Mouse (Mus musculus) heart, embryonic 16.5 days (tissue): ENCODE measurements around the gene Eno2. TPM values are rescaled to one million over a fixed set of nuclear protein-coding genes. Genes with fewer than 3 reads are reported as not detected.
"Not testable (repeated sequence)": the region's sequence is repeated elsewhere in the genome, so short reads cannot be mapped to it uniquely, and the experiment has no call there.

Experiments
- ATAC-seq: fragments of 200-750 bp; cut with Nextera tagmentation; replicated peaks from 2 replicates; pipeline ENCODE4 v1.8.0; 2017; ENCODE audit warnings: moderate number of reproducible peaks; ENCODE audit not compliant: insufficient read depth, low FRiP score; ENCODE audit errors: extremely low read depth
- H3K27ac ChIP-seq: fragments of 300-500 bp; sonication (generic); 2 replicates; pipeline ENCODE4 v1.5.1; 2014; ENCODE audit warnings: mild to moderate bottlenecking, low read length, control low read depth, moderate library complexity
- H3K27me3 ChIP-seq: fragments of 300-500 bp; sonication (generic); 2 replicates; pipeline ENCODE4 v1.6.1; 2014; ENCODE audit warnings: low read length, mixed read lengths; ENCODE audit not compliant: control insufficient read depth, insufficient read depth
- H3K36me3 ChIP-seq: fragments of 300-500 bp; sonication (generic); 2 replicates; pipeline ENCODE4 v1.6.1; 2014; ENCODE audit not compliant: control insufficient read depth, insufficient read depth
- H3K4me1 ChIP-seq: fragments of 300-500 bp; sonication (generic); 2 replicates; pipeline ENCODE4 v1.6.1; 2014; ENCODE audit warnings: low read length, mixed read lengths; ENCODE audit not compliant: control insufficient read depth, insufficient read depth
- H3K4me2 ChIP-seq: fragments of 300-500 bp; sonication (generic); 2 replicates; pipeline ENCODE4 v1.6.1; 2014; ENCODE audit warnings: low read depth, mild to moderate bottlenecking, control low read depth, low read length
- H3K4me3 ChIP-seq: fragments of 300-500 bp; sonication (generic); 2 replicates; pipeline ENCODE4 v1.5.1; 2014; ENCODE audit warnings: mild to moderate bottlenecking, control low read depth, low read length
- H3K9ac ChIP-seq: fragments of 300-500 bp; sonication (generic); 2 replicates; pipeline ENCODE4 v1.6.1; 2014; ENCODE audit warnings: low read length, control low read depth
- H3K9me3 ChIP-seq: fragments of 300-500 bp; sonication (generic); replicated peaks from 2 replicates; pipeline ENCODE4 v1.6.1; 2016; ENCODE audit warnings: low read length; ENCODE audit not compliant: control insufficient read depth
- WGBS: fragments of 180-500 bp; shearing (Covaris S2); extraction: QIAGEN DNeasy Blood & Tissue Kit; methylation state at CpG from one replicate; pipeline ENCODE4 v1.1.7; 2014; 5-methylcytosine and 5-hydroxymethylcytosine counted together
- polyA plus RNA-seq: library from polyadenylated mRNA; unstranded; fragments of >200 nt; fragmentation: Nextera tagmentation; extraction: Ambion mirVana; gene quantifications from 2 replicates; pipeline ENCODE4 v1.2.1, GENCODE M21; 2015

The Eno2 gene
- polyA plus RNA-seq, 1 experiment from 2014 or later = 3.7 TPM

GRCm38 (mm10) chr6:124807986-124808357 lies 38.5 kb upstream of the Eno2 start:
- peak overlapping the region; percentile 92 for H3K27ac ChIP-seq
- H3K36me3 ChIP-seq = peaks cover 18% of the 10 kb centered on the region
- peak overlapping the region; percentile 79 for H3K4me3 ChIP-seq
- H3K9me3 ChIP-seq = no peaks in the 10 kb centered on the region
- H3K27me3 ChIP-seq = no peaks in the 10 kb centered on the region
- H3K4me1 ChIP-seq = peaks cover 58% of the 10 kb centered on the region
- peak overlapping the region; percentile 100 for H3K4me2 ChIP-seq
- ATAC-seq = no peak
- 65% methylated on average over 6 of the region's 6 CpGs for WGBS
- peak overlapping the region; percentile 92 for H3K9ac ChIP-seq

- Histone ChIP-seq H3K4me3 (no peak overlapping the region), H3K27me3 (no peaks in the 10 kb centered on the region), H3K4me2 (no peak overlapping the region), H3K27ac (peak overlapping the region; percentile 18; the same call in 1 of the 2 replicates), H3K36me3 (peaks cover 18% of the 10 kb centered on the region), H3K4me1 (peaks cover 55% of the 10 kb centered on the region), H3K9ac (peak overlapping the region; percentile 26; the same call in 1 of the 2 replicates), H3K9me3 (no peaks in the 10 kb centered on the region)
- no peak for ATAC-seq
- 47% methylated on average over 4 of the region's 4 CpGs for WGBS
Observed at GRCm38 (mm10) chr6:124807366-124807765, 37.9 kb upstream of the Eno2 start.

GRCm38 (mm10) chr6:124806446-124807140 lies 37.1 kb upstream of the Eno2 start:
- peak overlapping the region; percentile 72 for H3K9ac ChIP-seq

GRCm38 (mm10) chr6:124805341-124806321 lies 36.2 kb upstream of the Eno2 start:
- peak overlapping the region; percentile 61 for H3K4me3 ChIP-seq
- no peaks in the 10 kb centered on the region for H3K27me3 ChIP-seq
- no peaks in the 10 kb centered on the region for H3K9me3 ChIP-seq
- H3K4me1 ChIP-seq = peaks cover 43% of the 10 kb centered on the region
- H3K9ac ChIP-seq = peak overlapping the region; percentile 72
- peak overlapping the region; percentile 92 for H3K27ac ChIP-seq
- ATAC-seq = peak; percentile 77
- peaks cover 6% of the 10 kb centered on the region for H3K36me3 ChIP-seq
- H3K4me2 ChIP-seq = peak overlapping the region; percentile 90
- 3% methylated on average over 34 of the region's 34 CpGs for WGBS

More at GRCm38 (mm10) chr6:124806446-124807140, 37.1 kb upstream of the Eno2 start:
- no peak for ATAC-seq
- H3K27ac ChIP-seq = peak overlapping the region; percentile 92
- peak overlapping the region; percentile 90 for H3K4me2 ChIP-seq
- 79% methylated on average over 7 of the region's 7 CpGs for WGBS
- peak overlapping the region; percentile 61 for H3K4me3 ChIP-seq
- H3K4me1 ChIP-seq = peaks cover 47% of the 10 kb centered on the region
- H3K36me3 ChIP-seq = peaks cover 11% of the 10 kb centered on the region
- no peaks in the 10 kb centered on the region for H3K27me3 ChIP-seq
- H3K9me3 ChIP-seq = no peaks in the 10 kb centered on the region

- H3K4me2 ChIP-seq = no peak overlapping the region
- no peak for ATAC-seq
- no peak overlapping the region for H3K27ac ChIP-seq
- peaks cover 31% of the 10 kb centered on the region for H3K4me1 ChIP-seq
- no peak overlapping the region for H3K9ac ChIP-seq
- 82% methylated on average over 3 of the region's 3 CpGs for WGBS
- no peaks in the 10 kb centered on the region for H3K9me3 ChIP-seq
- H3K27me3 ChIP-seq = no peaks in the 10 kb centered on the region
- no peak overlapping the region for H3K4me3 ChIP-seq
- no peaks in the 10 kb centered on the region for H3K36me3 ChIP-seq
Observed at GRCm38 (mm10) chr6:124804341-124804740, 34.9 kb upstream of the Eno2 start.

GRCm38 (mm10) chr6:124803691-124804090 lies 34.2 kb upstream of the Eno2 start:
- H3K9me3 ChIP-seq, ATAC-seq, H3K36me3 ChIP-seq, H3K4me3 ChIP-seq, H3K4me2 ChIP-seq, H3K27me3 ChIP-seq, H3K9ac ChIP-seq, H3K27ac ChIP-seq: not testable (repeated sequence)
- H3K4me1 ChIP-seq = peaks cover 29% of the 10 kb centered on the region
- WGBS = 94% methylated on average over 4 of the region's 4 CpGs

- Histone ChIP-seq H3K4me2 (no peak overlapping the region), H3K4me1 (peaks cover 26% of the 10 kb centered on the region), H3K9me3 (no peaks in the 10 kb centered on the region), H3K4me3 (no peak overlapping the region), H3K27ac (no peak overlapping the region), H3K36me3 (no peaks in the 10 kb centered on the region), H3K9ac (no peak overlapping the region), H3K27me3 (no peaks in the 10 kb centered on the region)
- no peak for ATAC-seq
- 79% methylated on average over 3 of the region's 3 CpGs for WGBS
Observed at GRCm38 (mm10) chr6:124803061-124803460, 33.6 kb upstream of the Eno2 start.

- not testable (repeated sequence) for H3K27me3 ChIP-seq
- peaks cover 20% of the 10 kb centered on the region for H3K4me1 ChIP-seq
- WGBS = 21% methylated on average over 5 of the region's 9 CpGs
Observed at GRCm38 (mm10) chr6:124802400-124802799, 32.9 kb upstream of the Eno2 start.

GRCm38 (mm10) chr6:124796200-124796599 lies 26.7 kb upstream of the Eno2 start:
- WGBS = 77% methylated on average over 2 of the region's 2 CpGs
- H3K36me3 ChIP-seq = no peaks in the 10 kb centered on the region
- H3K4me3 ChIP-seq = no peak overlapping the region
- H3K9ac ChIP-seq = no peak overlapping the region
- H3K27me3 ChIP-seq = no peaks in the 10 kb centered on the region
- ATAC-seq = no peak
- no peak overlapping the region for H3K4me2 ChIP-seq
- no peaks in the 10 kb centered on the region for H3K4me1 ChIP-seq
- no peaks in the 10 kb centered on the region for H3K9me3 ChIP-seq
- no peak overlapping the region for H3K27ac ChIP-seq

More at GRCm38 (mm10) chr6:124802400-124802799, 32.9 kb upstream of the Eno2 start:
- not testable (repeated sequence) for H3K27ac ChIP-seq, H3K9me3 ChIP-seq, H3K36me3 ChIP-seq, ATAC-seq
- Histone ChIP-seq H3K4me3 (peak overlapping the region; percentile 15; the same call in 1 of the 2 replicates), H3K9ac (0 out of 2 replicates have a peak overlapping the region, but pooled peaks have one; percentile 26), H3K4me2 (peak overlapping the region; percentile 51)
